Mouse (Mus musculus) cerebellum, postnatal 25 days (tissue): Measurements from ENCODE around the gene Crk.
A peak's percentile ranks its signal among the peaks of the same experiment; 100 is the strongest.

ENCODE experiments used
- DNase-seq, 2 experiments: peaks; one replicate each; pipeline ENCODE4 v3.0.0; 2021; ENCODE audit warnings: mixed read lengths in 2 of 2

The Crk gene

GRCm38 (mm10) chr11:75678747-75679438 lies at the start of gene Crk:
Gene Crk, plus strand, starts transcription at chr11:75679259.
- peak; percentile 97 to 99 for DNase-seq

- no peak for DNase-seq
Observed at GRCm38 (mm10) chr11:75630098-75630497, 49.0 kb upstream of the Crk start.

- DNase-seq: peak; percentile 96 to 97
Observed at GRCm38 (mm10) chr11:75630645-75631229, 48.3 kb upstream of the Crk start, which contains the start of gene Inpp5k. Gene Inpp5k, plus strand, starts transcription at chr11:75630988.

- DNase-seq: peak in 1 of 2 experiments; percentile 55
Observed at GRCm38 (mm10) chr11:75631561-75632225, 47.4 kb upstream of the Crk start.

- no peak for DNase-seq
Observed at GRCm38 (mm10) chr11:75632921-75633320, 46.1 kb upstream of the Crk start.

GRCm38 (mm10) chr11:75634801-75635200 lies 44.3 kb upstream of the Crk start:
- no peak for DNase-seq

- no peak for DNase-seq
Observed at GRCm38 (mm10) chr11:75635315-75635714, 43.7 kb upstream of the Crk start.

GRCm38 (mm10) chr11:75643323-75643722 lies 35.7 kb upstream of the Crk start:
- DNase-seq: no peak

- DNase-seq: no peak
Observed at GRCm38 (mm10) chr11:75644684-75645083, 34.4 kb upstream of the Crk start.

- peak; percentile 66 to 73 for DNase-seq
Observed at GRCm38 (mm10) chr11:75647681-75648211, 31.3 kb upstream of the Crk start.

GRCm38 (mm10) chr11:75649155-75649561 lies 29.9 kb upstream of the Crk start:
- DNase-seq: no peak

GRCm38 (mm10) chr11:75650311-75650710 lies 28.7 kb upstream of the Crk start, which contains the start of gene Myo1c:
Gene Myo1c, plus strand, starts transcription at chr11:75650504.
- no peak for DNase-seq

- no peak for DNase-seq
Observed at GRCm38 (mm10) chr11:75650958-75651425, 28.1 kb upstream of the Crk start.

- DNase-seq: peak; percentile 86 to 89
Observed at GRCm38 (mm10) chr11:75651426-75652221, 27.4 kb upstream of the Crk start.

- peak in 1 of 2 experiments; percentile 49 for DNase-seq
Observed at GRCm38 (mm10) chr11:75652222-75652941, 26.7 kb upstream of the Crk start.

- DNase-seq: no peak
Observed at GRCm38 (mm10) chr11:75652942-75653684, 25.9 kb upstream of the Crk start.

- DNase-seq: peak; percentile 82
Observed at GRCm38 (mm10) chr11:75653781-75654470, 25.1 kb upstream of the Crk start.

- DNase-seq: peak in 1 of 2 experiments; percentile 18
Observed at GRCm38 (mm10) chr11:75654471-75655390, 24.3 kb upstream of the Crk start.
